Mouse (Mus musculus): ENCODE data around the gene Klra7.
"Not testable (repeated sequence)": the region's sequence is repeated elsewhere in the genome, so short reads cannot be mapped to it uniquely, and the experiment has no call there.

The Klra7 gene

GRCm38 (mm10) chr6:130233222-130233621 lies at the start of gene Klra7:
Gene Klra7, minus strand, starts transcription at chr6:130233322.
- DNase-seq, result no peak

- DNase-seq, result not testable (repeated sequence)
Measured at GRCm38 (mm10) chr6:130281828-130282227, 48.7 kb upstream of the Klra7 start, which contains the start of gene Klra10. Gene Klra10, minus strand, starts transcription at chr6:130281928.

GRCm38 (mm10) chr6:130255326-130255725 lies 22.2 kb upstream of the Klra7 start:
- DNase-seq, result no peak

- DNase-seq, result no peak
Measured at GRCm38 (mm10) chr6:130237536-130237935, 4.4 kb upstream of the Klra7 start.

DNA sequence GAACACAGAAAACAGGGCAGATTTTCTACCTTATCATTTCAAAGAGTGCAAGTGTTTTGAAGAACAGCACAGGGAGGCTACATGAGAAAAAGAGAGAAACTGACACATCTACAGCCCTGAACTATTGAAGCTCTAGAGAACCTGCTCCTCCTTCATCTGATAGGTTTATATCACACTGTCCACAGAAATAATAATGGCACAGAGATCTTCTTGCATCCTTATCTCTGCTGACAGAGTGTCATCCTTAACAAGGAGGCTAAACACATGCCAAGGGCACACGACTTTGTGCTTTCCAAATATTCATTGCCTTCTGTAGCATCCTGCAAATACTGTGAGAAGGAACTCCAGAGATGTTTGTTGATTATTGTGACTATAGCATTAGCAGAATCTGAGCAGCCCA lies 3.5 kb upstream of the Klra7 start:
- DNase-seq, result no peak

DNA sequence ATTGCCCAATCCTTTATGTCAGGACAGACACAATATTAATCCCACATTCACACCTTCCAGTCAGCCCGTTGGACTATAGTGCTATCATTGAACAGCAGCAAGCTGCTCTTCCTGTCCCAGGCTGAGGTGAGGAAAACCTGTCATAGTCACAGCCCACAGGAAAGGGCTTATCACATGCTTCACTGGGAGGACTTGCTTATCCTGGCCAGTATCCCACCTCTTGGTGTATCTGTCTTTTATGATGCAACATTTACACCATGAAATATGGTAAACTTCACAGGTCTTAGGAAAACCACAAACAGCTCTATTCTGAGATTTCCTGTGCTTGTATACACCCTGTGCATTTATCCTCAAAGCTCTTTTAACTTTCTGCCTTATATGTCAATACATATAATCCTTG lies 35.7 kb downstream of the Klra7 start:
- DNase-seq, result not testable (repeated sequence)

DNA sequence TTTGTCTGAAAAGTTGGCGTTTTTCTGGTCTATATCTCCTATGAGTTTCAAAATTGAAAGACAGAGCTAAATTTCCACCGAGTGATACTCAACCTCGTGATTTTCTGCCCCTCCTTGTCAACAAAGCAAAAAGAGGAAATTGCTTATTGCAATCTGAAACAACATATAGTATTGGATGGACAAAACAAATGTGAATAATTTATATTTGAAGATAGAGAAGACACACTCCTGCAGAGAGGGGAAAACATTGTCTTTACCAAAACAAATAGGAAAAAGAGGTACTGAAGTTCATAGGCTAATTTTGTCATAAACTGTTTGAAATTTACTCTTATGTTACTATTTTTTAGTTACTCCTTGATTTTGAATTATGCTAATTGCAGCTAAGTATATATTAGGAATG lies 40.1 kb downstream of the Klra7 start, which contains the start of gene Klra9:
Klra9 (minus strand) TSS at position 101 of the 400 bp plus-strand sequence.
- DNase-seq, result not testable (repeated sequence)
